Mouse (Mus musculus) right cerebral cortex, postnatal 4 days (tissue): ENCODE results near the gene Sgsm3.

ENCODE experiments used
- DNase-seq: peaks from one replicate; pipeline ENCODE4 v3.0.0-alpha.2; 2022

Sgsm3 gene

GRCm38 (mm10) chr15:81030891-81031425 lies 53.4 kb downstream of the Sgsm3 start:
- DNase-seq, result no peak

- DNase-seq, result no peak
These were observed 54.0 kb downstream of the Sgsm3 start for GRCm38 (mm10) chr15:81031611-81032010.

- no peak for DNase-seq
These were observed 55.5 kb downstream of the Sgsm3 start for GRCm38 (mm10) chr15:81032941-81033629.

GRCm38 (mm10) chr15:81034119-81034518 lies 56.6 kb downstream of the Sgsm3 start:
- no peak for DNase-seq

DNA sequence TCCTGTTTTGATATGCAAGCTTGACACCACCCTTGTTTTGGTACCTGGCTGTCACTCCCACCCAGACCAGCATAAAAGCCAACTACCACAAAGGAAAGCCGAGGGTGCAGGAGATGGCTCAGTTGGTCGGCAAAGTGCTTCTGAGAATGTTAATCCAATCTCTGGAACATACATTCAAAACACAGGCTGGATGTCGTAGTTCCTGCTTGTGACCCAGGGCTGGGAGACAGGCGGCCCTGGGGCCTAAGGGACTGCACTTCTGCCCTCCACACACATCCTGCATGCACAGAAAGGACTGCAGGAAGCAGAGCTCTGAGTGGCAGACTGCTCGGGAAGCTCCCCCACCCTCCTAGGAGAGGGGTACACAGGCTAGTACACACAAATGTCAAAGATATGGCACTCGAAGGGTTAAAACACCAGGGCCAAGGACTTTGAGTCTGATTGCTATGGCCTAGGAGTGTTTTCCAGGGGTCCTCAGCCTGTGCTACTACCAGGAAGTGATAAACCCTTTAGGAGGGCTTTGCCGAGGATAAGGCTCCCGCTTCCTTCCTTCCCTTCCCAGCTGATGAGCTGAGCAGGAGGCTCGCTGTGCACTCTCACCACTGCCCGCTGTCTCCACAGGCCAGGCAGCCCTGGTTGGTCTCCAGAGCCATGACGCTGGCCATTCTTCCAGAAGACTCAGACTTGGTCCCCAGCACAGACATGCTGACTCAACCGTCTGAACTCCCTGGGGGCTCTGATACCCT lies 58.0 kb downstream of the Sgsm3 start:
- no peak for DNase-seq

GRCm38 (mm10) chr15:81038419-81038818 lies 60.9 kb downstream of the Sgsm3 start:
- DNase-seq, result no peak

DNA sequence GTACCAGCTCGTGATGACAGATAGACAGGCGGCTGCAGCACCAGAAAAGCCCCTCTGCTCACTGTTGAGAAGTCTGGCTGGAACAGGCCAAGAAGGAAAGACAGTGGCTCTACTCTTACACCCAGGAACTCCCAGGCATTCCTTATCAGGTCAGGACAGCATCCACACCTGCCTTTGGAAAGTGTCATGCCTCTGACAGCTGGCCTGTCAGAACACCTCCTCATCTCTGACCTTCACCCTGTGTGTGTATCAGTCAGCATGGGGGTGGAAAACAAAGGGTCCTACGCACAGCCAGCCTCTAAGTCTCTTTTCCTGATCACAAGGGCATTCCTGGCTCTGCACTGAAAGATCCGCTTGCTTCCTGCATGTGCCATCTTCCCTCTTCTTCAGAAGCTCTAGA lies 64.2 kb downstream of the Sgsm3 start:
- no peak for DNase-seq

DNA sequence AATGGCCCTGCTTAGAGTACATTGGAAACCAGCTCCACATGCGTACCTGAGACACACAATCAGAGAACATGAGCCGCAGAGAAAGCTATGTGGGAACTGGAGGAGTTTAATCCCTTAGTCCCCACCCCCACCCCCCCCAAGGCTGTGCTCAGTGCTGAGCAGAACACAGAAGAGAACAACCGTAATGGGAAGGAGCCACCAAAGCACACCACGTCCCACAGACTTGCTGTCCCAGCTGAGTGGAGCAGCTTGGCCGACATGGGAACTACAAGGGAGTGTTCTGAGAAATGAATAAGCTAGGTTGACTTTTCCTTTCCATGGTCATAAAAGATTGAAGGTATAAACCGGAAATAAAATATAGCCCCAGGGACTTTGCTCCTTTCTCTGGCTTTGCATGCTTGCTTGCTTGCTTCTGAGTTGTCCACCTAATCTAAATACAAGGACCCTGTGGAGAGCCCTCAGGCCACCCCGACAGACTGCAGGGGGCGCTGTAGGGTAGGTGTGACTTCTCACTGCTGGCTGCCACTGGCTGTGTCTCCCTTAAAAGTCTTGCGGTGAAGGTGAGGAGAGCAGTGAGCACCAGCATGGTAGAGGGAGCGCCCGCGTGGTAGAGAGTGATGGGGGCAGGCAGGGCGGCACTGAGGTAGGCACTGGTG lies 64.8 kb downstream of the Sgsm3 start:
- DNase-seq, result no peak

GRCm38 (mm10) chr15:81044446-81044845 lies 66.9 kb downstream of the Sgsm3 start:
- no peak for DNase-seq

DNA sequence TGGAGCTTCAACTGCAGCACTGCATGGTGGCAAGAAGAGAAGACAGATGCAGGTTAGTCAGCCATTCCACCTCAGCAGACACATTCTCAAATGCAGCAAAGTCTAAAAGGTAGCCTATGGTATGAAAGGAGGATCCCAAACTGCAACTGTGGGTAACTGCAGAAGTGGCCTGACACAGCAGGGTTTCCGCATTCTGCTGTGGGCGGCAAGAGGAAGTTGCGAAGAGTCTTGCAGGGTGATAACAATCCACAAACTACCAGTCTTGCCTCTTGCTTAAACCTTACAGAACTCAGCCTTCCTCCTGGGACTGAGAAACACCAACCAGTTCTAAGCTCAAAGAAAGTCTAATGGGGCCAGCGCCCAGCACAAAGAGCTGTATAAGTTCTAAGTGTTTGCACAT lies 67.8 kb downstream of the Sgsm3 start:
- no peak for DNase-seq

DNA sequence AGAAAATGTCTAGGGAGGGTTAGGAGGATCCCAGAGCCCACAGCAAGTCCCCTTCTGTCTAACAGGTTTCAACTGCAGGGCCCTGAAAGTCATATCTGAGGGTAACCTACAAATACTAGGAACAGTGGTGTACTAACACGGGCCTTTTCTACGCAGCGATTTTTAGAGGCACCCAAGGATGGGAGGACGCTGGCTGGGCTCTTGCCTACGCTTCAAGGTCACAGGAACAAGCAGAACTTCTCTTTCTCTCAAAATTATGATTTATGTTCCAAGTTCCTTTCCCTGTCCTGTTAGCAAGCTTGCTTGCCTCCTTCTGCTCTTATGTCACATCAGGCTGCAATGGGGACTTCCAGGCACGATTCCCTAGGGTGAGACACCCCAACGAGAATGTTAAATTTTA lies 68.5 kb downstream of the Sgsm3 start:
- no peak for DNase-seq

DNA sequence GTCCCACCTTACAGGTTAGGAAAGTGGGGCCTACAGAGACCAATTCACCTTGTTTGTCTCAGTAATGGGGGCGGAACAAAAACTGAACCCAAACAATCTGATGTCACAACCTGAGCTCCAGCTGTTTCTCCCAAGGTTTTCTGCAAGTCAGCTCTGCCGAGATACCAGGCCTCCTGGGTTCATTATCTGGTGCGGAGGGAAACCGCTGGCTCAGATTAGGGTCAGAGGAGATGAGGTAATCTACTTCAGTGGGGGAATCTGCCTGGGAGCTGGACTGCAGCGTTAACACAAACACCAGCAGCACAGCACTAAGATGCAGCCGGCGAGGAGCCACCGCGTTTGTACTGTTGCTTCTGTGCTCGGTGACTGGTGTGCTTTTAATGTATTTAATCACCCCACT lies 69.9 kb downstream of the Sgsm3 start:
- DNase-seq, result no peak

DNA sequence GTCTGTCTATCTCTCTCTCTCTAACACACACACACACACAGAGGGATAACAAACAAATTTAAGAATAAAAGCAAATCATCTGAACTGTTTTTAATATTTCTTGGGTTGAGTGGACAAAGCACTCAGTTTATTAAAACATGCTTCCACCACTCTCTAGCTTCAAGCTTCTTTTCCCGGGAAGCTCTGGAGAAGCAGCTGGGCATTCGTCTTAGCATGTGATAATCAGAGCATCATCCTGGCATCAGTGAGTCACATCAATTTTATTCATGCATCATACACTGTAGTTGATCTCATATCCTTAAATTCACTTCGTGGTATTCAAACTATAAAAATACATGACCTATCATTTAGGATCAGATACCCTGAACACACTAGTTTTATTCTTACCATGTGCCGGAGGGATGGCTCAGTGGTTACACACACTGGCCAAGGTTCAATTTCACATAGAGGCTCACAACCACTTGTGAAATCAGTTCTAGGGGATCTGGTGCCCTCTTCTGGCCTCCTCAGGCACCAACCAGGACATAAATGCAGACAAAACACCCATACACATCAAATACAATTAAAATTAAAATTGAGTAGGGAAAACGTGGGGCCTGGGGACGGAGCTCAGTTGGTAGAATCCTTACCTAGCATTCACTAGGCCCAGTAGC lies 72.0 kb downstream of the Sgsm3 start:
- no peak for DNase-seq

- DNase-seq, result no peak
These were observed 72.9 kb downstream of the Sgsm3 start for GRCm38 (mm10) chr15:81050488-81050887.

DNA sequence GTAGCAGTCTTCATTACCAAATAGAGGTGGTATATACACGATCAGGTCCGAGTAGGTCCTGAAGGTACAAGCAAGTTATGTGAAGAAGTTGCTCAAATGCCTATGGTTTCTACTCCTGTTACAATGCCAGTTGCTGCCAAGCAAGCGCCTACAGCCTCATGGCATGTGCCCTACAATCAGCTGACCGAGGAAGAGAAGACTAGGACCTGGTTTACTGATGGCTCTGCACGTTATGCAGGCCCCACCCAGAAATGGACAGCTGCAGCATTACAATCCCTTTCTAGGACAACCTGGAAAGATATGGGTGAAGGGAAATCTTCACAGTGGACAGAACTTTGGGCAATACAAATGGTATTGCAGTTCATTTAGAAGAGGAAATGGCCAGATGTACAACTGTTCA lies 74.9 kb downstream of the Sgsm3 start:
- no peak for DNase-seq

DNA sequence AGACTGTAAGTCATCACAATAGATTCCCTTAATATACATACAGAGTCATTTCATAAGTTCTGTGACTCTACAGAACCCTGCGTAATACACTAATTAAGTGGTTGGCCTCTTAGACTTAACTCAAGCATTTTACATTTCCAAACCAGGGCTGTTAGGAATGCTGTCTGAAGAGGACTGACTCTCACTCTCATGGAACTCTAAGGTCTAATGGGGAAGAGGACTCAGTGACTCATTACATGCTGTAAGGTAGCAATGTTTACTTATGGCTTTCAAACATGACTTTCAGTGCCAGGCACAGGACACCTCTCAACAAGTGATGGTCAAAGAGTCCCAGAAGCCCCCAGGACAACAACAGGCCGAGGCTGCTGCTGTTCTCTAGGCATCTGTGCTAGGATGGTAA lies 77.9 kb downstream of the Sgsm3 start:
- no peak for DNase-seq

DNA sequence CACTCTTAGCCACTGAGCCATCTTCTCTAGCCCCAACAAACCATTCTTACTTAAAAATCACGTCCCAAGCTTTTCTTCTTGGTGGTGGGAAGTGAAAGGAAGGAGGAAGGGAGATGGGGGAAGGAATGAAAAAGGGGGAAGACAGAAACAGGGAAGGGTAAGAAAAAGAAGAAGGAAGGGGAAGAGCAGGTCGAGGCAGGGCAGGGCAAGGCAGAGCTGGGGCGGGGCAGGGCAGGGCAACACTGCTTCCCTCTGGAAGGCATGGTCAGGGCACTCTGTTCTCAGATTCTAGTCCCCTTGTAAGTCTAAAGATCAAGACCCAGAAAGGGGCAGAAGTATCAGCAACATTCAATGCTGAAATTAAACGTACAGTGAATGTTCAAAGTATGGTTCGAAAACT lies 80.2 kb downstream of the Sgsm3 start:
- no peak for DNase-seq

DNA sequence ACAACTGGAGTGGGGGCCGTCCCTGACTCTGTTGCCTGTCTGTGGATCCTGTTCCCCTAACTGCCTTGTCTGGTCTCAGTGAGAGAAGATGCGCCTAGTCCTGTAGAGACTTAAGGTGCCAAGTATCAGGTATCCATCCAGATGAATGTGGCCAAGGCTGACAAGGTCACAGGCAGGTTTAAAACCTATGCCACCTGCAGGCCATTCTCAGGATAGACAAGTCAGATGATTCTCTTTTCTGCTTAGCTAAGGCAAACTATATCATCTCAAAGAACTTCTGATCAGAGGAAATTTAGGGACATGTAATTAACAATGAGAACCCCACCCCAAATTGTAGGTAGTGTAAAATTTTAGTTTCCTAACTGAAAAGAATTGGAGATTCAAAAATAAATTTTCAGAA lies 83.4 kb downstream of the Sgsm3 start:
- DNase-seq, result no peak
